Mouse (Mus musculus) G1E (cell line): ENCODE results near the gene C1rl. TPM values are rescaled to one million over a fixed set of nuclear protein-coding genes. Genes with fewer than 3 reads are reported as not detected.
A peak's percentile ranks its signal among the peaks of the same experiment; 100 is the strongest.

Experiments
- ATAC-seq: 2 replicates; pipeline ENCODE4 v1.8.0; 2016; ENCODE audit warnings: mild to moderate bottlenecking; ENCODE audit not compliant: insufficient number of reproducible peaks, poor library complexity, low FRiP score, severe bottlenecking; ENCODE audit errors: extremely low read depth
- DNase-seq: peaks from one replicate; pipeline ENCODE4 v3.0.0; 2012; ENCODE audit warnings: low spot score
- H3K27me3 ChIP-seq: 2 replicates; pipeline ENCODE4 v1.6.1; 2012; ENCODE audit warnings: mild to moderate bottlenecking, low read length, inconsistent platforms; ENCODE audit not compliant: insufficient read depth
- H3K36me3 ChIP-seq: replicated peaks from 2 replicates; pipeline ENCODE3; 2012; ENCODE audit warnings: mild to moderate bottlenecking, inconsistent platforms
- H3K4me1 ChIP-seq: 2 replicates; pipeline ENCODE4 v1.6.1; 2012; ENCODE audit warnings: low read depth, low read length, inconsistent platforms, mixed read lengths; ENCODE audit not compliant: insufficient read depth
- H3K4me3 ChIP-seq: 2 replicates; pipeline ENCODE4 v1.5.1; 2012; ENCODE audit warnings: low read depth, mild to moderate bottlenecking, inconsistent platforms, low read length, moderate library complexity, mixed read lengths
- H3K9me3 ChIP-seq: replicated peaks from 2 replicates; pipeline ENCODE4 v1.6.1; 2012; ENCODE audit warnings: inconsistent platforms
- CTCF ChIP-seq: IDR thresholded peaks from 2 replicates; pipeline ENCODE4 v1.5.1; 2012; ENCODE audit warnings: low read depth, low read length, inconsistent platforms, mixed read lengths
- GATA1 ChIP-seq: IDR thresholded peaks from 2 replicates; pipeline ENCODE4 v1.6.1; 2012; ENCODE audit warnings: borderline replicate concordance, low read length, inconsistent platforms, mixed read lengths
- GATA2 ChIP-seq: IDR thresholded peaks from 2 replicates; pipeline ENCODE4 v1.6.1; 2012; ENCODE audit warnings: low read depth, low read length, inconsistent platforms, borderline replicate concordance
- POLR2AphosphoS5 ChIP-seq: IDR thresholded peaks from 2 replicates; pipeline ENCODE4 v1.6.1; 2012; ENCODE audit warnings: low read depth, low read length, inconsistent platforms; ENCODE audit not compliant: insufficient replicate concordance
- TAL1 ChIP-seq: conservative IDR thresholded peaks from 2 replicates; pipeline ENCODE4 v1.6.1; 2012; ENCODE audit warnings: low read depth, low read length, inconsistent platforms, mixed read lengths
- polyA plus RNA-seq: library from polyadenylated mRNA; stranded (reverse); fragments of >175 nt; gene quantifications from 2 replicates; pipeline ENCODE4 v1.2.3, GENCODE M21; 2012
- total RNA-seq, 2 experiments: library from RNA; stranded (forward) in 1 of 2; stranded (reverse) in 1 of 2; fragments of 200-1000 nt in 1 of 2; fragments of >200 nt in 1 of 2; fragmentation: Nextera tagmentation in 1 of 2; gene quantifications; 2 replicates each; pipeline ENCODE4 v1.2.3; 2014 to 2017

The C1rl gene
- total and polyA plus RNA-seq, 3 experiments: 0.05 to 0.10 TPM; not detected in 1

- TF ChIP-seq POLR2AphosphoS5 (no peak), CTCF (no peak), GATA2 (no peak), GATA1 (no peak), TAL1 (no peak)
Observed at GRCm38 (mm10) chr6:124448959-124449667, 43.8 kb upstream of the C1rl start.

GRCm38 (mm10) chr6:124449668-124450383, 43.1 kb upstream of the C1rl start:
- ATAC-seq (no peak), DNase-seq (no peak)
- Histone ChIP-seq H3K9me3 (no peaks in the 10 kb centered on the region), H3K4me1 (peaks cover 18% of the 10 kb centered on the region), H3K4me3 (peak overlapping the region; percentile 47; the same call in 1 of the 2 replicates), H3K36me3 (no peaks in the 10 kb centered on the region), H3K27me3 (peaks cover 20% of the 10 kb centered on the region; the same call in 1 of the 2 replicates)
- TF ChIP-seq CTCF (no peak), GATA2 (no peak), POLR2AphosphoS5 (no peak), TAL1 (no peak), GATA1 (no peak)

More at GRCm38 (mm10) chr6:124448959-124449667, 43.8 kb upstream of the C1rl start:
- Histone ChIP-seq H3K4me1 (peaks cover 18% of the 10 kb centered on the region), H3K27me3 (peaks cover 18% of the 10 kb centered on the region; the same call in 1 of the 2 replicates), H3K36me3 (no peaks in the 10 kb centered on the region), H3K9me3 (no peaks in the 10 kb centered on the region), H3K4me3 (peak overlapping the region; percentile 47; the same call in 1 of the 2 replicates)
- DNase-seq (no peak), ATAC-seq (no peak)

- DNase-seq: no peak
- no peak for TF ChIP-seq CTCF
- no peak for TF ChIP-seq TAL1
- TF ChIP-seq GATA1: no peak
- no peak overlapping the region for H3K4me3 ChIP-seq
- peaks cover 23% of the 10 kb centered on the region; the same call in 1 of the 2 replicates for H3K27me3 ChIP-seq
- H3K9me3 ChIP-seq: no peaks in the 10 kb centered on the region
- H3K4me1 ChIP-seq: peaks cover 18% of the 10 kb centered on the region
- H3K36me3 ChIP-seq: no peaks in the 10 kb centered on the region
- no peak for ATAC-seq
Observed at GRCm38 (mm10) chr6:124451995-124452394, 40.9 kb upstream of the C1rl start.

DNA sequence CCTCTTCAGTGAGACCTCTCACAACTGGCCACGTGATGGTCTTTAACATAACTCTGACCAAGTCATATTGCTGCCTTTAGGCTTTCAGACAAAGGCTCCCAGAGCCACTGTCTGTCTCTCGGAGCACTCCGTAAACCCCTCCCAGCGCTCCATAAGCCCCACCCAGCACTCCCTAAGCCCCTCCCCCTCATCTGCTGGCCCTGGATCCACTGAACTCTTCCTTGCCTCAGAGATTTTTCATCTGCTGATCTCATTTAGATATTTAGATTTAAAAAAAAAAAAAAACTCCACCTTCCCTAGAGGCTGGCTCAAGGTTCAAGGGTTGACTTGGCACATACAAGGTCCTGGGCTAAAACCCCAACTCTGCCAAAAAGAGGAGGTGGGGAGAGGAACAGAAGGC, 39.2 kb upstream of the C1rl start:
- H3K27me3 ChIP-seq: peaks cover 27% of the 10 kb centered on the region; the same call in 1 of the 2 replicates
- TF ChIP-seq GATA1 (no peak), GATA2 (no peak), CTCF (no peak), POLR2AphosphoS5 (no peak), TAL1 (no peak)
- H3K9me3 ChIP-seq: no peaks in the 10 kb centered on the region
- ATAC-seq (no peak), DNase-seq (no peak)
- peaks cover 18% of the 10 kb centered on the region for H3K4me1 ChIP-seq
- H3K4me3 ChIP-seq: no peak overlapping the region
- no peaks in the 10 kb centered on the region for H3K36me3 ChIP-seq

DNA sequence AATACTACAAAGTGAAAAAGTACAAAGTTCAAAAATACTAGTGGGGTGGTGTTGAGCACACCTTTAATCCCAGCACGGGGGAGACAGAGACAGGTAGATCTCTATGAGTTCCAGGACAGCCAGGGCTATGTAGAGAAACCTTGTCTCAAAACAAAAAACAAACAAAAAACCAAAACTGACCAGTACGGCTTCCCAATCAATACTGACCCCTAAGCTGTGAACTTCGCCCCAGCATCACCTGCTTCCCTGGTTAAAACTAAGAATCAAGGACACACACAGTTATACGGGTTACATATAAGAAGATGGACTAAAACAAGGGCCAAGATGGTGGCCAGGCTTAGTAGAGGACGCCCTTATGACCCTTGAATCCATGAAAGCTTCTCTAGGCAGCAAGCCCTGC, 36.7 kb upstream of the C1rl start:
- H3K4me1 ChIP-seq: peaks cover 15% of the 10 kb centered on the region; the same call in 1 of the 2 replicates
- no peaks in the 10 kb centered on the region for H3K36me3 ChIP-seq
- no peak for TF ChIP-seq CTCF
- no peak for TF ChIP-seq POLR2AphosphoS5
- no peak for TF ChIP-seq GATA1
- TF ChIP-seq GATA2: no peak
- TF ChIP-seq TAL1: no peak
- H3K4me3 ChIP-seq: no peak overlapping the region
- ATAC-seq (no peak), DNase-seq (no peak)
- peaks cover 29% of the 10 kb centered on the region; the same call in 1 of the 2 replicates for H3K27me3 ChIP-seq
- H3K9me3 ChIP-seq: no peaks in the 10 kb centered on the region

DNA sequence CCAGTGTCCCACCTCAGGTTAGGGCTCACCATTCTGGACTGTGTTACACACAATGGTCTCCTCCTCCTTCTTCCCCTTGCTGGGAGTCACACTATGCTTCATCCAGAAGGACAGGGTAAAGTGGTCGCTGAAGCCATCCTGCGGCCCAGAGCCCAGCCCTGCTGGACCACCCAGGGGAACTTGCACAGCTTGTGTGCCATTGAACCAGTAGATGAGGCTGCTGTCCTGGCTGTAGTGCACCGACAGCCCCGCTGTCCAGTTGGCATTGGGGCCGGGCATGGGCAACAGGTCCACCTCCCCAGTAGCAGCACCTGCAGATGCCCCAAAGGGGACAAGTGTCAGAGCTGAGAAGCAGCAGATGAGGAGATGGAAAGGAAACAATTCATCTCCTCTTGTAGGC, 35.1 kb upstream of the C1rl start:
- Histone ChIP-seq H3K4me1 (peaks cover 9% of the 10 kb centered on the region; the same call in 1 of the 2 replicates), H3K36me3 (no peaks in the 10 kb centered on the region), H3K4me3 (no peak overlapping the region), H3K9me3 (no peaks in the 10 kb centered on the region), H3K27me3 (peaks cover 41% of the 10 kb centered on the region)
- ATAC-seq (no peak), DNase-seq (no peak)
- no peak for TF ChIP-seq POLR2AphosphoS5
- no peak for TF ChIP-seq CTCF
- no peak for TF ChIP-seq TAL1
- TF ChIP-seq GATA2: no peak
- TF ChIP-seq GATA1: no peak
